Mouse (Mus musculus): ENCODE measurements around the gene Fbxl16. TPM values are rescaled to one million over a fixed set of nuclear protein-coding genes. Genes with fewer than 3 reads are reported as not detected.

Gene Fbxl16
- polyA plus RNA-seq, 1 experiment: 5.7 TPM

DNA sequence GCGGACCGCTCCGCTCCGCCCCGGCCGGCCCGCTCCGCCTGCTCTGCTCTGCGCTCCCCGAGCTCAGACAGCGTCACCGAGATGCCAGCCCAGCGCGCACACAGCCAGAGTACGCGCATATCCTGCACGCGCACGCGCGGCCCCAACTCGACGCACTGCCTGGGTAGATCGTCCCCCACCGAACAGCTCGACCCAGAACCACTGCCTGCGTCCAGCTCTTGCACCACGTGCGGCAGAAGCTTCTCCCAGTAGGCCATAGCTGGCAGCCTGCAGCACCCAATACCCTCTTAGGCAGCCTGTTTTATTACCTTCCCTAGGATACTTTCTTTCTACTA, 28.2 kb downstream of the Fbxl16 start, which contains the start of gene Rhbdl1:
Rhbdl1 (minus strand) TSS at position 220 of the 335 bp plus-strand sequence.
- TF ChIP-seq MAX (IDR thresholded peaks at IDR 0.05): no peak
- Histone ChIP-seq H3ac (ENCODE audit: control insufficient read depth, insufficient read length, low read depth) (no peak within 1 kb of the TSS), H3K79me2 (ENCODE audit: control insufficient read depth, insufficient read depth) (peaks cover 32% of the 10 kb centered on the region), H3K79me3 (ENCODE audit: low read depth) (peaks cover 14% of the 10 kb centered on the region), H3K36me3 (ENCODE audit: control insufficient read depth, insufficient read depth) (peaks cover 39% of the 10 kb centered on the region), H3K27me3 (ENCODE audit: control insufficient read depth, insufficient read depth, insufficient read length) (no peaks in the 10 kb centered on the region), H3K4me3 (ENCODE audit: insufficient read depth, poor library complexity, severe bottlenecking) (no peak within 1 kb of the TSS)

DNA sequence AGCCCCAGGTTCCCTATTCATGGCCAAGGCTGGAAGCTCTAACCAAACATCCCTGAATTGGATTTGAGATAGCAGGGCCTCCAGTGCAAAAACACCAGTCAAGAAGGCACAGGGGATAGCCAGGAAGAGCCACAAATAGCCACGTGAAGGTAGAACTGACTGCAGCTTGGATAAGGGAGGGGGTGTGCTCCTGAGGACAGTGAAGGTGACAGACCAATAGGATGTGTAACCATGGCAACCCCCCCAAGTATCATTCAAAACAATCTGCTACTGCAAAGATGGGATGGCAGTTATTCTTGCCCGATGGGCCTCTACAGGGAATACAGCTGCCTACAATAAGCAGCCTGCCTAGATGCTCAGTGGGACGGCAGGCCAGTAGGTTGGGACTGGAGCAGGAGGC, 28.6 kb downstream of the Fbxl16 start:
- peaks cover 9% of the 10 kb centered on the region for H3K79me3 ChIP-seq (ENCODE audit: low read depth)
- H3K27me3 ChIP-seq (ENCODE audit: control insufficient read depth, insufficient read depth, insufficient read length): no peaks in the 10 kb centered on the region
- H3K79me2 ChIP-seq (ENCODE audit: control insufficient read depth, insufficient read depth): peaks cover 32% of the 10 kb centered on the region
- no peak overlapping the region for H3K4me3 ChIP-seq (ENCODE audit: insufficient read depth, poor library complexity, severe bottlenecking)
- peaks cover 40% of the 10 kb centered on the region for H3K36me3 ChIP-seq (ENCODE audit: control insufficient read depth, insufficient read depth)
- H3ac ChIP-seq (ENCODE audit: control insufficient read depth, insufficient read length, low read depth): no peak overlapping the region
- TF ChIP-seq USF1 (IDR thresholded peaks at IDR 0.05; ENCODE audit: low read depth) (no peak), CTCF (IDR thresholded peaks at IDR 0.05; ENCODE audit: control insufficient read depth, insufficient read depth, insufficient read length) (no peak), MYOG (IDR thresholded peaks at IDR 0.05; ENCODE audit: control insufficient read depth, extremely low read depth, insufficient read length) (no peak), FOSL1 (IDR thresholded peaks at IDR 0.05; ENCODE audit: insufficient read depth, low read length, poor library complexity, severe bottlenecking) (no peak), MYOD1 (IDR thresholded peaks at IDR 0.05; ENCODE audit: control insufficient read depth, insufficient read length, low read depth) (no peak), MAX (IDR thresholded peaks at IDR 0.05) (no peak), CEBPB (IDR thresholded peaks at IDR 0.05; ENCODE audit: low read depth) (no peak)

DNA sequence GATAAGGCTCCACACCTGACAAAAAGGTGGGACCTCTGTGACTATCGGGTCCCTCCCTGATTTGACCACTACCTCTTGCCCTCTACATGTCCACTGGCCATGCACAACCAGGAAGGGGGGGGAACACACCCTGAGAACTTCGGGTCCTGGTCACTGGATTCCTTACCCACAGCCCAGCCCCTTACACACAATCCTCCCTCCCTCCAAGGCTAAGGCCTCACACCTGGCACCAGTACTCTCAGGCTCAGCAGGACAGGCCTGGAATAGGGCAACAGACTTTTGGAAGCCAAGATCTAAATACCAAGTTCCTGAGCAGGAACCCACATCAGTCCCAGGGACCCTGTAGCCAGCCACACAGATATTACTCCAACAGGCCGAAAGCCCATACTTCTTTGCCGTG, 30.0 kb downstream of the Fbxl16 start:
- Histone ChIP-seq H3K36me3 (ENCODE audit: control insufficient read depth, insufficient read depth) (peaks cover 40% of the 10 kb centered on the region), H3K79me3 (ENCODE audit: low read depth) (peaks cover 9% of the 10 kb centered on the region), H3K27me3 (ENCODE audit: control insufficient read depth, insufficient read depth, insufficient read length) (no peaks in the 10 kb centered on the region), H3K4me3 (ENCODE audit: insufficient read depth, poor library complexity, severe bottlenecking) (no peak overlapping the region), H3ac (ENCODE audit: control insufficient read depth, insufficient read length, low read depth) (no peak overlapping the region), H3K79me2 (ENCODE audit: control insufficient read depth, insufficient read depth) (peaks cover 36% of the 10 kb centered on the region)
- TF ChIP-seq USF1 (IDR thresholded peaks at IDR 0.05; ENCODE audit: low read depth) (no peak), MYOD1 (IDR thresholded peaks at IDR 0.05; ENCODE audit: control insufficient read depth, insufficient read length, low read depth) (no peak), MAX (IDR thresholded peaks at IDR 0.05) (no peak), FOSL1 (IDR thresholded peaks at IDR 0.05; ENCODE audit: insufficient read depth, low read length, poor library complexity, severe bottlenecking) (no peak), CEBPB (IDR thresholded peaks at IDR 0.05; ENCODE audit: low read depth) (no peak), CTCF (IDR thresholded peaks at IDR 0.05; ENCODE audit: control insufficient read depth, insufficient read depth, insufficient read length) (no peak), MYOG (IDR thresholded peaks at IDR 0.05; ENCODE audit: control insufficient read depth, extremely low read depth, insufficient read length) (no peak)

DNA sequence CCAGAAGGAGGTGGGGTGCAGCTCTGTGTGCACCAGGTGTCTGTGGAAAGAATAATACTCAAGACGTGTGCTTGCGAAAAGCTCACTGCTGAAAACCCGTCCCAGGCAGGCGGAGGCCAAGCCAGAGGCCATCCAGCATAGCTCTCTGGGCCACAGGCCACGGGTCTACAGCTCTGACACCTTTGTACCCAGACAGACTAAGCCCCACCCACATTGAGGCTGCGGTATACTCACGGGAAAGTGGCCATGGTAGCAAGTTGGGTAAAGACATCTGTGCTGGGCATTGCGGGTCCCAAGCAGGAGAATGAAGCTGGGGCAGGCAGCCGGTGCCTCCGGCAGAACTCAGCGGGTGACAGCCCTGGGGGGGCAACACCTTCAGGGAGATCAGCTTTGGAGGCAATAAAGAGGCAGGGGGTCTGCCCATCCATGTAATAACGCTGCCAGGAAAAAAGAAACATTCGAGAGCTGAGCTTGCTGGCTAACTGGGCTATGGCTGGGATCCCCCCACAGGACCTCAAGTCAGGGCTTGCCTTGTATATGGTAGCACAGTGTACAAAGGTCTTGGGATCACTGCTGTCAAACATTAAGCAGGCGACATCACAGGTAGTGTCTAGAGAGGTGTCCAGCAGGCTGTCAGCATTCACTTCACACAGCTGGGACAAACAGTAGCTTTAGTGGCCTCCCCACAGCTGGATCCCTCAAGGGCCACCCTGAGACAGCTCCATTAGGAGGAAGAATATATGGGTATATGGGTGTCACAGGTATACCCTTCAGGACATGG, 30.8 kb downstream of the Fbxl16 start:
- H3K36me3 ChIP-seq (ENCODE audit: control insufficient read depth, insufficient read depth): peaks cover 39% of the 10 kb centered on the region
- TF ChIP-seq CTCF (IDR thresholded peaks at IDR 0.05; ENCODE audit: control insufficient read depth, insufficient read depth, insufficient read length) (no peak), MAX (IDR thresholded peaks at IDR 0.05) (no peak), USF1 (IDR thresholded peaks at IDR 0.05; ENCODE audit: low read depth) (no peak), MYOD1 (IDR thresholded peaks at IDR 0.05; ENCODE audit: control insufficient read depth, insufficient read length, low read depth) (no peak), FOSL1 (IDR thresholded peaks at IDR 0.05; ENCODE audit: insufficient read depth, low read length, poor library complexity, severe bottlenecking) (no peak), CEBPB (IDR thresholded peaks at IDR 0.05; ENCODE audit: low read depth) (no peak), MYOG (IDR thresholded peaks at IDR 0.05; ENCODE audit: control insufficient read depth, extremely low read depth, insufficient read length) (no peak)
- peaks cover 5% of the 10 kb centered on the region for H3K79me3 ChIP-seq (ENCODE audit: low read depth)
- peaks cover 32% of the 10 kb centered on the region for H3K79me2 ChIP-seq (ENCODE audit: control insufficient read depth, insufficient read depth)
- no peak overlapping the region for H3K4me3 ChIP-seq (ENCODE audit: insufficient read depth, poor library complexity, severe bottlenecking)
- no peak overlapping the region for H3ac ChIP-seq (ENCODE audit: control insufficient read depth, insufficient read length, low read depth)
- H3K27me3 ChIP-seq (ENCODE audit: control insufficient read depth, insufficient read depth, insufficient read length): no peaks in the 10 kb centered on the region

DNA sequence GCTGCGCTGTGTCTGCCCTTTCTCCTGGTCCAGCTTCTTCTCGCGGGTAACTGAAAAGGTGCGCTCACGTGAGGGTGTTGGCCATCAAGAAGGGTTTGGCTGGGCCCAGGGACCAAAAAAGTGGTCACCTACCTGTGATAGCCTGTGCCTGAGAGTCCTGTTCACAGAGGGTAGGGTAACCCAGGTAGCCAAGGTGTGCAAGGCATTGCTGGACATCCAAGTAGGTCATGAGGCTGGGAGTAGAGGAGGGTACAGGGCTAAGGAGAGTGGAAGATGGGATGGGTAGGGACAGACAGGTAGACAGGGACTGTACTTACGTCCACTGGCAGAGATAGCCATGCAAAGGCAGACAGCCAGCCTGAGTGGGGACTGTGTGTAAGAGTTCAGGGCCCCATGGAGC, 31.6 kb downstream of the Fbxl16 start:
- peaks cover 38% of the 10 kb centered on the region for H3K36me3 ChIP-seq (ENCODE audit: control insufficient read depth, insufficient read depth)
- H3K79me3 ChIP-seq (ENCODE audit: low read depth): peaks cover 5% of the 10 kb centered on the region
- H3ac ChIP-seq (ENCODE audit: control insufficient read depth, insufficient read length, low read depth): no peak overlapping the region

More for the DNA sequence above, 31.6 kb downstream of the Fbxl16 start:
- H3K4me3 ChIP-seq (ENCODE audit: insufficient read depth, poor library complexity, severe bottlenecking): no peak overlapping the region
- H3K79me2 ChIP-seq (ENCODE audit: control insufficient read depth, insufficient read depth): peaks cover 23% of the 10 kb centered on the region
- H3K27me3 ChIP-seq (ENCODE audit: control insufficient read depth, insufficient read depth, insufficient read length): no peaks in the 10 kb centered on the region
- no peak for TF ChIP-seq MYOG (IDR thresholded peaks at IDR 0.05; ENCODE audit: control insufficient read depth, extremely low read depth, insufficient read length)
- TF ChIP-seq MAX (IDR thresholded peaks at IDR 0.05): no peak
- TF ChIP-seq CTCF (IDR thresholded peaks at IDR 0.05; ENCODE audit: control insufficient read depth, insufficient read depth, insufficient read length): no peak
- TF ChIP-seq CEBPB (IDR thresholded peaks at IDR 0.05; ENCODE audit: low read depth): no peak
- no peak for TF ChIP-seq USF1 (IDR thresholded peaks at IDR 0.05; ENCODE audit: low read depth)
- no peak for TF ChIP-seq MYOD1 (IDR thresholded peaks at IDR 0.05; ENCODE audit: control insufficient read depth, insufficient read length, low read depth)
- no peak for TF ChIP-seq FOSL1 (IDR thresholded peaks at IDR 0.05; ENCODE audit: insufficient read depth, low read length, poor library complexity, severe bottlenecking)

Measured in C2C12 (cell line).